Mouse (Mus musculus): ENCODE measurements around the gene Myg1. TPM values are rescaled to one million over a fixed set of nuclear protein-coding genes. Genes with fewer than 3 reads are reported as not detected.

The Myg1 gene
- polyA plus RNA-seq, 1 experiment: 105 TPM

GRCm38 (mm10) chr15:102386640-102387039, 55.1 kb downstream of the Myg1 start:
- no peak overlapping the region for H3K4me3 ChIP-seq (ENCODE audit: control insufficient read depth, insufficient read depth, low read length)
- 54% methylated on average over 9 of the region's 9 CpGs for WGBS

More at GRCm38 (mm10) chr15:102386640-102387039, 55.1 kb downstream of the Myg1 start:
- no peak for DNase-seq
- no peak for TF ChIP-seq CTCF (IDR thresholded peaks at IDR 0.05; ENCODE audit: borderline replicate concordance, control insufficient read depth, extremely low read depth, insufficient read depth, low read length, poor library complexity)
- TF ChIP-seq POLR2A (IDR thresholded peaks at IDR 0.05; ENCODE audit: control insufficient read depth, extremely low read depth, insufficient read depth, low read length, poor library complexity): no peak
- Histone ChIP-seq H3K27ac (ENCODE audit: control insufficient read depth, insufficient read depth, low read length) (no peak overlapping the region), H3K27me3 (ENCODE audit: control insufficient read depth, insufficient read depth, low read length) (no peaks in the 10 kb centered on the region), H3K36me3 (ENCODE audit: control insufficient read depth, insufficient read depth, low read length) (no peaks in the 10 kb centered on the region), H3K4me1 (replicated peaks; ENCODE audit: control insufficient read depth, insufficient read depth, low read length) (peaks cover 6% of the 10 kb centered on the region; the same call in 1 of the 2 replicates)

Other genes starting within 250 kb of the Myg1 start
- gene Tns2, start 231.3 kb upstream of the Myg1 start, polyA plus RNA-seq (2012; rRNA removed): 15.9 and 26.4 TPM in 2 replicates
- 40.8 and 43.1 TPM in 2 replicates for gene Spryd3, start 195.5 kb upstream of the Myg1 start, polyA plus RNA-seq (2012; rRNA removed)
- 17.8 and 30.2 TPM in 2 replicates for gene Igfbp6, start 187.3 kb upstream of the Myg1 start, polyA plus RNA-seq (2012; rRNA removed)
- 3.8 and 4.1 TPM in 2 replicates for gene Soat2, start 181.2 kb upstream of the Myg1 start, polyA plus RNA-seq (2012; rRNA removed)
- gene Zfp740, start 128.5 kb upstream of the Myg1 start, polyA plus RNA-seq (2012; rRNA removed): 69.6 and 71.9 TPM in 2 replicates
- gene Csad, start 127.0 kb upstream of the Myg1 start, polyA plus RNA-seq (2012; rRNA removed): 77.6 and 82.1 TPM in 2 replicates
- gene Itgb7, start 99.8 kb upstream of the Myg1 start, polyA plus RNA-seq (2012; rRNA removed): 72.6 and 82.8 TPM in 2 replicates
- gene Rarg, start 74.2 kb upstream of the Myg1 start, polyA plus RNA-seq (2012; rRNA removed): 18.9 and 23.7 TPM in 2 replicates
- gene Gm9918, start 61.1 kb upstream of the Myg1 start, polyA plus RNA-seq (2012; rRNA removed): 0.30 and 0.31 TPM in 2 replicates
- gene Mfsd5, start 52.3 kb upstream of the Myg1 start, polyA plus RNA-seq (2012; rRNA removed): 87.9 and 92.5 TPM in 2 replicates
- 51.5 and 55.6 TPM in 2 replicates for gene Espl1, start 35.4 kb upstream of the Myg1 start, polyA plus RNA-seq (2012; rRNA removed)
- gene Pfdn5, start 5.6 kb upstream of the Myg1 start, polyA plus RNA-seq (2012; rRNA removed): 76.0 and 93.2 TPM in 2 replicates
- gene Aaas, start 19.1 kb downstream of the Myg1 start, polyA plus RNA-seq (2012; rRNA removed): 106 and 107 TPM in 2 replicates
- 0.13 and 0.23 TPM in 2 replicates for gene Sp7, start 35.5 kb downstream of the Myg1 start, polyA plus RNA-seq (2012; rRNA removed)
- gene Sp1, start 74.4 kb downstream of the Myg1 start, polyA plus RNA-seq (2012; rRNA removed): 45.0 and 52.1 TPM in 2 replicates
- gene Amhr2, start 113.7 kb downstream of the Myg1 start, polyA plus RNA-seq (2012; rRNA removed): 0.65 and 1.7 TPM in 2 replicates
- gene Prr13, start 127.3 kb downstream of the Myg1 start, polyA plus RNA-seq (2012; rRNA removed): 109 and 123 TPM in 2 replicates
- 846 and 935 TPM in 2 replicates for gene Pcbp2, start 138.8 kb downstream of the Myg1 start, polyA plus RNA-seq (2012; rRNA removed)
- gene Gm10337, start 172.0 kb downstream of the Myg1 start, polyA plus RNA-seq (2012; rRNA removed): not detected in 2 replicates
- gene Map3k12, start 185.4 kb downstream of the Myg1 start, polyA plus RNA-seq (2012; rRNA removed): 11.3 and 12.7 TPM in 2 replicates
- 133 and 166 TPM in 2 replicates for gene Tarbp2, start 186.5 kb downstream of the Myg1 start, polyA plus RNA-seq (2012; rRNA removed)
- 10.8 and 11.7 TPM in 2 replicates for gene Npff, start 193.2 kb downstream of the Myg1 start, polyA plus RNA-seq (2012; rRNA removed)

Measured in thymus, adult 2 months (tissue).